Mouse (Mus musculus) gonadal fat pad, adult 2 months (tissue): ENCODE results near the gene Tbc1d2b. TPM values are rescaled to one million over a fixed set of nuclear protein-coding genes. Genes with fewer than 3 reads are reported as not detected.

Source experiments
- DNase-seq: peaks from one replicate; pipeline ENCODE4 v3.0.0-alpha.2; 2012; ENCODE audit warnings: low read depth
- polyA plus RNA-seq: library from polyadenylated mRNA; depleted of rRNA; stranded (reverse); fragments of >200 nt; gene quantifications from 2 replicates; pipeline ENCODE4 v1.2.3, GENCODE M21; 2012

The Tbc1d2b gene
- polyA plus RNA-seq, 1 experiment, result 27.9 TPM

DNA sequence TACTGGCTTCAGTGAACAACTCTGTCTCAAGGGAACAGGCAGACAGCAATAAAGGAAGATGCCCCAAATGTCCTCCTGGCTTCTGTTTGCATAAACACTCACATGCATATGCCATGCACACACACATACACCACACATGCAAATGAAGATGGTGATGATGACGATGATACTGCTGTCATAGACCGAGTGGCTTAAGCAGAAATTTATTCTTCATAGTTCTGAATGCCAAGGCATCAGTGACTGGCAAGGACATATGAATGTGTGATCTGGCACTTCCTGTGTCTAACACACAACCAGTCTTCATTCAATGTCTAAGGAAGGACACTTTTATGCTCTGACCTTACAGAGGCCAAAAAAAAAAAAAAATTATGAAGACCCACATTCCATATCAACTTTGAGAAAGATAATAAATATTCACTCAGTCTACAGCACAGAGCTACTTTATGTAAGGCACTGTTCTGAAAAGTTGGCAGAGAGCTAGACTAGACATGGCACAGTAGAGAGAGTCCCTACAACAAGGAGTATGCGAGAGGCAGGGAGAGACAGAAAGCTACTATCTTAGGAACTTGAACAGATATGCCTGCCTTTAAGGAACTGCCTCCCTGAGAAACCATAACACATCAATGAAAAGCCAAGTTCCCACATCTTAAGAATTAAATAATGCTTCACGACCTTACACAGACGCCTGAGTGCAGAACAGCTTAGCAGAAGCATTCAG is 5.1 kb downstream of the Tbc1d2b start:
- no peak for DNase-seq

DNA sequence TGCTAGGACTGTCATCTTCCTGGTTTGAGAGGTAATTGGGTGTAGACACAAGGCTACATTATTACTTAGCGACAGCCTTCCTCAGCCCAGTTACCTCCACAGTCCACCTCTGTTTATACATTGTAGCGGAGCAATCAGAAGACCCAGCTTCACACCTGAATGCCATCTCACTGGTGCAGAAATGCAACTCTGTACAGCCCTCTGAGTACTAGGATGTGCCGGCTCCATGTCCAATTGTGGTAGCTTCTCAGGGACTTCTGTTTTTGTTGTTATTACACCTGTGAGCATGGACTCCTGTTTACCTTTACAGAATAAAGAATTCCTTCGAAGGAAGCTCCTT is 7.3 kb downstream of the Tbc1d2b start:
- DNase-seq, result no peak

- DNase-seq, result no peak
Measured at GRCm38 (mm10) chr9:90262591-90263339, 7.8 kb downstream of the Tbc1d2b start.

DNA sequence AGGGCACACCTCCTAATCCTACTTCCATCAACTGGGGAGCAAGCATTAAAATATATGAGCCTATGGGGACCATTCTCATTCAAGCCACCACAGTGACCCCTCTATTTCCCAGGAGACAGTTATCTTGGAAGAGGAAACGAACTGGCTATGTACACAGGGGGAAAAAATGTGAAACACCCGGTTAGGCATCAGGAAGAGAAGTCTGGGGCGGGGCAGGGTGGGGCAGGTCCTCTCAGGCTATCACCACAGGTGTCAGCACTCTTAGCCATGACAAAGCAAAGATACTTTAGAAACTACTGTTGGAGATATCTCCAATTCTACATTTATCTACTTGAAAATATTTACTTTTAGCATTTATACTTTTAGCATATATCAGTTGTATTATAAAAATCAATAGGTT is 8.5 kb downstream of the Tbc1d2b start:
- DNase-seq, result no peak

DNA sequence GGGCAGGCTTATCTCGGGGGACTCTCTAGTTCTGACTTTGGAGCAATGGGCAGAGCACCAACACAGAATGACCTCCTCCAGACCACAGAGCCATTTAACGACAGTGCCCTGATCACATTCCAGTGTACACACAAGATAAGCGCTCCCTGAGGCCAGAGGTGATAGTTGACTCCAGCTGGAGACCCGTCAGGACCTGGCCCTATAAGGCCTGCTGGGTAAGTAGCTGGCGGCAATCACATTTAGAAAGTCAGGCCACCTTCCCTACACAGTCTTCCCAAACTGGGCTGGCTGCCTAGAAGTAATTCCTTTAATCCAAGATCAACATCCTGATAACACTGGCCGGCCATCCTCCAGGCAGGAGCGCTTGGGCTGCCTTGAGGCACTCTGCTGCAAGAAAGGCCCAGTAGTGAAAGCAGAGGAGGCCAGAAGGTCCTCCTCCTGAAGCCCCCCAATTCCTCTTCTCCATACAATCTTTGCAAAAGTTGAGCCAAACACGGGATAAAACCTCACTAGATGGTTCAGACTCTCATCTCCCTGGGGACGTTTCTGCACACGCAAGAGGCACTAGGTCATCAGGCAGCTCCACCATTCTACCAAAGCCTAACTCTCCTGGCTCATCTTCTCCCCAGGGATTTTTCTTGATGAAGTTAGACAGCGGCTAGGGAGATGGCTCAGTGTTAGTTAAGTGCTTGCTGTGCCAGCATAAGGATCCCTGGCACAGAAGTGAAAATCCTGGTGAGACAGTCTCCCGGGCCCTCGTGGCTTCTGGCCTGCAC is 9.8 kb downstream of the Tbc1d2b start:
- DNase-seq, result no peak

DNA sequence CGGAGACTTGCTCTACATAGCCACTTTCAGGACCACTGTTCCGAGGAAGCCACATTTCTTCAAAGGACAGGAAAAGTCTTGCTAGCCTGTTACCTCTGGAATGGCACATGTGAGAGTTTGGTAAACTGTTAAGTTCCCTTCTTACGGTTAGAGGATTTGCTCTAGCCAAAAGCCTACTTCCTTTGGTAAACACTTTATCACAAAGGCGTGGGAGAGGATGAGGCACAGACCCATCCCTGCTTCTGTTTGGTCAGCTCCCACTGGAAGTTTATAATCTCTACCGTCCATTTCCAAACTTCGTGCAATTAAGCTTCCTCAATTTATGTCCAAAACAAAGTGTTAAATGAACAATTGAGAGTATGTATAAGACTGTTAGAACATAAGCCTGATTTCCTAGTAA is 10.5 kb downstream of the Tbc1d2b start:
- no peak for DNase-seq

DNA sequence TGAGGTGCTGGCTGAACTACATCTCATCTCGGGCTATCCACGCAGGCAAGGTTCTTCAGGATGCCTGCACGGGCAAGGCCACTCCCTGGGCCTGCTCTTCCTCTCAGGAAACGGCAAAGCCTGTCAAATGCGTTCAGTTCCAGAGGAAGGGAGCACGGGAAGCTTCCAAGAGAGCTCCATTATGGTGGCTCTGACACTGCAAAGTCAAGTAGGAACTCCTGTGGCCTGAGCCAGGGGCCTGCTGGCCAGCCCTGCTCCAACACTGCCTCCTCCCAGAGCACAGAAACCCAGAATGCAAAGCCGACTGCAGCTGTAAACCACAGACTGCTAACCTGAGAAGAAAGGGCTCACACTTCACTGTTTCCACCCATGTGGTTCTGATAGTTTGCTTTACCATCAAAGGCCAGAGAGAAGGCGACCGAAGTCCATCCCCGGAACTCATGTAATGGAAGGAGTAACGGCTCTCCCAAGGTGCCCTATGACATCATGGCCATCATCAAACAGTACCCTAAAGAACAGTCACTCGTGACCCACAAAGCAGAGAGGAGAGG is 11.1 kb downstream of the Tbc1d2b start:
- DNase-seq, result no peak

DNA sequence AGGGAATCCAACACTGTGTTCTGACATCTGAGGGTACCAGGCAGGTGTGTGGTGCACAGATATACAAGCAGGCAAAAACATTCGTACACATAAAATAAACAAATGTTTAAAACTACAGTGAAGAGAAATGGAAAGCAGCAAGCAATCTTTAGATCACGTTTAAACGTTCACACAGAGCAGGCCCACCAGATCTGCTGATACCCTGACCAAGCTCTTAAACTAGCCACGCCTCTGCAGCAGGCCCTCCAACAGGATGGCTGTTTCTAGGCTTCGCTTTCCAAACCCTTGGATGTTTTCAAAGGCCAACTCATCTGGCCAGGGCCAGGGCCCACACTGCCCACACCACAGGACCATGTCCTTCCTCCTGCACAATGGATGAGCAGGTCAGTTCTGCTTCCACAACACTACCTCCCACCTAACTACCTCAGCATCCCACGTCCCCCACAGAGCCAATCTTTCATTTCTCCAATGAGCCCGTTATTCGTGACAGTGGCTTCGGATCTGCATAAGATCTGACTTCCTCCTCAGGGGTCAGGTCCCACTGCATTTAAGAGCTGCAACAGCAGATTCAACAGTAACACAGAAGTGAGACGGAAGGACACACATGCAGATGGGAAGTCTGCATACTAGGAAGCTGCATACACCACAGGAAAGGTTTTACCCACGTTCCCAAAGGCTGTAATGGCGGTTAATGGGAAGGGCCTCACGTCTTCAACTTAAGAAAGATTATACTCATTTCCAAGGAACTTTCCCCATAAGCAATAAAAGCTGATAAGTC is 12.7 kb downstream of the Tbc1d2b start:
- no peak for DNase-seq

GRCm38 (mm10) chr9:90257220-90257619 is 13.4 kb downstream of the Tbc1d2b start:
- DNase-seq, result no peak

DNA sequence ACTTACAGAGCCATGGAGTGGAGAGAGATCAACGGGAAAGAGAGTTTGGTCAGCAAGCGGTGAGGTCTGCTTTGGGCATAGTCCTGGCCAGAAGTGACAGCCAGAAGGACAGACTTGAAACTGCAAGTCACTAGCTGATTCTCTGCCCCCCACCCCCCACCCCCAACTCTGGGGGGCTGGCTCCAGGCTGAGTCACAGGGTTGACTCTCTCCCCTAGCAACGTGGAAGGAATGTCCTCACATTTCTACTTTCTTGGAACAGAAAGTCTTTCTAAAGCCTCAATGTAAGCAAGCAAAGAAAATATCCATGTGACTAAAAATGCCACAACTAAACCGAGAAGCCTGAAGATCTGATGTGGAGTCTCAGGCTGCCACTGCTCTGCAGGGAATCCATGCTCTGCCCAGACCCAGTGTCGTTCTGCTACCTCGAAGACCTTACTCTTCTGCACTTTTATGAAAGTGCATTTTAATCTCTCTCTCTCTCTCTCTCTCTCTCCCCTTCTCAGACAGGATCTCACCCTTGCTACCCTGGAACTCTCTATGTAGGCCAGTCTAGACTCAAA is 14.7 kb downstream of the Tbc1d2b start:
- DNase-seq, result no peak

GRCm38 (mm10) chr9:90253181-90253580 is 17.4 kb downstream of the Tbc1d2b start:
- DNase-seq, result no peak

DNA sequence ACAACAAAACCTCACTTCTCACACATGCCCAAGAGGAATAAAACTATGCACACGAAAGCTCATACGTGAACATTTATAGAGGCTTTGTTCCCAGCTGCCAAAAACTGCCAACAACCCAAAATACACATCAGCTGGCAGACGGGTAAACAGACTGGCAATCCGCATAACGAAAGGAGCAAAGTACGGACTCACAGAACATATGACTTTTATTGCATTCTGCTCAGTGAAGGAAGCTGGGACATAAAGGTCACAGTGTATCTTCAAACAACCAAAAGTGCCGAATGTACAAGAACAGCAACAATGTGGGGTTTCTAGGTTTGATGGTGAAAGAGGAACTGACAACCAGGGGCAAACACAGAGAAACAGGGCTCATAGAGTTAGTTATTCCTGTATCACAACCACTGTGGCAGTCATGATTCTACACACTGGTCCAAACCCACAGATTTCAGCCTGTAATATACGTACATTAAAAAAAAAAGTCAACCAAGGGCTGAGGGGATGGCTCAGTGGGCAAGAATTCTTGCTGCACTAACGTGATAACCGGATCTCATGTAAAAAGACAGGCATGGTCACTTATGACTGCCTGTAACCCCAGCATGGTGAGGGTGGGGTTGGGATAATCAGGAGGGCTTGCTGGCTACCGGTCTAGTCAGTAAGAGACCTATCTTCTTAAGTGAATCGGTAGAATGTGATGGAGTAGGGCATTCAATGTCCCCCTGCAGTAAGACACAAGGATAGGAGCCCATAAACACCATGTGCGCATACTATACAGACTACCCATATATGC is 19.4 kb downstream of the Tbc1d2b start:
- no peak for DNase-seq

- DNase-seq, result no peak
Measured at GRCm38 (mm10) chr9:90250141-90250775, 20.3 kb downstream of the Tbc1d2b start.

GRCm38 (mm10) chr9:90249036-90249435 is 21.6 kb downstream of the Tbc1d2b start:
- no peak for DNase-seq

DNA sequence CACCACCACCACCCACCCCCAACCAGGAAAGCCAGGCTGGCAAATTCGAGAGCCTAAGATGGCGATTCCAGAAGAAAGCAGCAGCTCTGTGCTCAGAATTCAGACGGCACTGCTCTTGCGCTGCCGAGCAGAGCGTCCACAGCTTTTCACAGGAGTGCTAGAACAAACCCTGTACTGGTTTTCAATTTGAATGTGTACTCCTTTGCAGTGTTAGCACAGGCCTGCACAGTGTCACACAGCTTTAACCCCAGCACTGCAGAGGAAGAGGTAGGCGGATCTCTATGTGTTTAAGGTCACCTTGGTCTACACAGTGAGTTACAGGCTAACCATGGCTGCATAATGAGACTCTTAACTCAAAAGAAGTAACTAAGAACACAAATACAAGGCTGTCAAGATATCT is 22.3 kb downstream of the Tbc1d2b start:
- DNase-seq, result no peak

DNA sequence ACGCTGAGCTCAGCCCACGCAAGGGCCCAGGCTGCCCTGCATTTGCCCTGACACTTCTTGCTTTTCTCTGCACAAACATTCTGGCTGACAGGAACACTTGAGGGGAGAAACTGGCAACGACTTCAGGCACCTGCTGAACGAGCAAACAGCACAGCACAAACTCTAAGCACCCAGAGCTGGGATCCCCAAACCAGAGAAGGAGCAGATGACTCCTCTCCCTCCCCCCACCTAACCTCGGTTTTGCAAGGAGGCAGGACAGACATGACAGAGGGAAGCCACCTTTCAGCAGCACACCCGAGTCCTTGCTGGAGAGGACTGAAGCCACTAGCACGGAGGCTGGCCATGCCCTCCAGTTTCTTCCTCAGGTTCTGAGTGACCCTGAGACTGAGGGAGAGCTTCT is 23.3 kb downstream of the Tbc1d2b start:
- DNase-seq, result no peak

- no peak for DNase-seq
Measured at GRCm38 (mm10) chr9:90245781-90246180, 24.8 kb downstream of the Tbc1d2b start.

DNA sequence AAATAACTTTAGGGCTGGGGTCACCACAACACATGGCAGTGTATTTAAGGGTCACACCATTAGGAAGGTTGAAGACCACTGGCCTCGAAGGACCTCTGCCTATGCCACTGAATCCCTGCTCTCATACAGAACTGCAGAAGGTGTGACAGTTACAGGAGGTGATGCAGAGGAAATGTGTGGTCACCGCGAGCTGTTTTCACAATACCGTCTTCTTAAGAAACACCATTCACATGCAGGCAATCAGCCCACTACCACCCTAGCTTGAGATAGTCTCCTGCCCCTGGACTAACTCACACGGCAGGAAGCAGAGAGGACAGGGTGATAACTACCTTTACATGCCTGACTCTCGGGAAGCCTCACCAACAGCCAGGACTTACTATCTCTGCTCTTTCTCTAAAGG is 25.4 kb downstream of the Tbc1d2b start:
- DNase-seq, result no peak

DNA sequence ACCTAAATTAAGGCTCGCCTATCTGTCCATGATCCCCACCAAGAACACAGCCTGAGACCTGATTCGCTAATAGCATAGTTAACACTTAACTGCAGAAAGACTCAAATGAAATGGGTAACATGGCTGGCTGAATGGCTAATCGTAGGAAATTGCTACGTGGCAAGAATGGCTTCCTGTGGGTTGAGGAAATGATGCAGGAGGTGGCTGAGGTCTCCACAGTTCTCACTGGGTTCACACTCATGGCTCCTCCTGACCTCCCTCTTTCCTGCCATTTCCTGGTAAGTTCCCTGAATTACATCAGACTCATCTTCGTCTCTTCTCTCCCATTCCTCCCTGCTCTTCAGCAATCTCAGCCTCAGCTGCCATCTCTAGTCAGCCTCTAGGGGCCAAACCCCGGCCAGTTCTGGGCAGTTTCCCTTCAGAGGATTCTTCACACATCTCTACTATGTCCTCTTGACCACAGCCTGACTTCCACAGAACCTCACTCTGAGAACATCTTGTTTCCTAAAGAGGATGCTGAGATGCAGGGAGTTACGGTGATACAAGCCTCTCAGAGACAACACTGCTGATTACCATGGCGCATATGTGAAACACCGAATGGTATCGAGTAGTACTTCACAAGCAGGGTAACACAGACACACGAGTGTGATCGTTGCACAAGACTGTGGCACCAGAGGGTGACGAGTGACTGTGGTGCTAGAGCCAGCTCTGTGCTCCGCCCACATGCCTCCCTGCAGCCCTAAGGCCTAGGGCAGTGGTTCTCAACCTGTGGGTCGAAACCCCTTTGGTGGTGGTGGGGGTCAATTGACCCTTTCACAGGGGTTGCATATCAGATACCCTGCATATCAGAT is 26.1 kb downstream of the Tbc1d2b start:
- no peak for DNase-seq
